Mouse (Mus musculus): Measurements from ENCODE around the gene Ogdh. TPM values are rescaled to one million over a fixed set of nuclear protein-coding genes. Genes with fewer than 3 reads are reported as not detected.

The Ogdh gene
- 227 TPM for polyA plus RNA-seq (2017; shearing (Covaris generic))

GRCm38 (mm10) chr11:6291401-6292115, at the start of gene Ogdh:
Gene Ogdh (plus strand): TSS chr11:6291633.

DNA sequence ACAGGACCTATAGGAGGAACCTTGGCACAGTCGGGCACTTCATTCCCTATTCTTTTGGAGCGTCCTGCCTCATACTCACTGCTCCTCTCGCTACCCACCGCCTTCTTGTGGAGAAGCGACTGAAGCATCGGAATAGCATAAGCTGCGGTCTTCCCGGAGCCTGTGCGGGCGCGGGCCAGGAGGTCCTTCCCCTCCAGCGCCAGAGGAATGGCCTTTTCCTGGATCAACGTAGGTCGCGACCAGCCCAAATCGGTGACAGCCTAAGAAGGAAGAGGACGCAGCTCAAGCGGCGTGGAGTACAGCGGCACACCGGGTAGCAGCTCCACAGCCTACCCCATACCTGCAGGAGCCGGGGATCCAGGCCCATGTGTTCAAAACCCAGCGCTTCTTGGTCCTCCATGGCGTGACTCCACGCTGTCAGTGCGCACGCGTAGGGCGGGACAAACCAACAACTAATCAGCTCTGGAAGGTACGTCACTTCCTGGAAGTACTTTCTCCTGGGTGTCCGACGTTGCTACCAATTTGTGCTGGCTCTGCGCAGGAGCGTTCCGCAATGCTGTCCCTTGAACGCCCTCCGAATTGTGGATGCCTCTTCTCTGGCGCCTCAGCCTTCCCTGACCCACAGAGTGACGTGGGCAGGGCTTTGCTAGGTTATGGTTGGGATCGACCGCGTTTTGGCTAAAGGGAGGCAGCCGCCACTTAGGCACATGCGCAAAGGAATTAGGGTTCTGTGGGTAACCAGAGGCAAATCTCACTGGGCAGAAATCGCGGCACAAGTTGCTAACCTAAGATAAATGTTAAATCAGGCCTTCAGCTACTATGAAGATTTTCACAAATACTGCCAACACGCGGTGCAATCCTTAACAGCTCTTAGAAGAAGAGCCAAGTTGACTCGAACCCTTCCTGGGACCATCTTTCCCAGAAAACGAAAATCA, 23.8 kb upstream of the Ogdh start, which contains the start of gene Ddx56:
Gene Ddx56 (minus strand): TSS at position 453 of the 935 bp plus-strand sequence.

DNA sequence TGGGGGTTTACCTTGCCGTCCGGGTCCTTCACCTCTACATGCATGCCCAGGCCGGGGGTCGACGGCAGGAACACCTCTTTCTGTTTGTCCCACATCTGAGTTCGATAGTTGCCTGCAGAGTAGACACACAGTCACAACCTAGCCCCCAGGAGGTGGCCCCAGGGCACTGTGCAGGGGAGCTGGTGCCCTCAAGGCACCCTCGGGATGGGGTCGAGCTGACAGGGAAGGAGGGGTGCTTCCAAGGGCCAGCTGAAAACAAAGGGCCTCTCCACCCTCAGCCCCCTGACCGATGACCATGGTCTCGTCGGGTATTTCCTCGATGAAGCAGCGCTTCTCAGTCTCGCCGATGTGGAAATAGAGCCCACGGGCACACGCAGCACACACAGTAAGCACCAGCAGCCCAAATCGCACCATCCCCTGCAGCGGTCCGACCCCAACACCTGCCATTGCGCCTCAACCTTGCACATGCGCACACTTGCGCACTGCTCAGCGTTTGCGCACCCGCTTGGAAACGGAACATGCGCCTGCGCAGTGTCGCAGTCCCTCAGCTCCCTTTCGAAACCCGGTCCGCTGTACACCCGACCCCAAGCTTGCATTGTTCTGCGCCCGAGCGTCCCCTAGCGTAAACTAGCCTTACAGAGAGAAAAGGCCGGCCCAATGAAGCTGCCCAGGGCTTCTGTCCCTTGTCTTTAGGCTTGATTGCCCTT, 16.9 kb upstream of the Ogdh start, which contains the start of gene Tmed4:
Gene Tmed4 (minus strand): TSS at position 484 of the 707 bp plus-strand sequence.

DNA sequence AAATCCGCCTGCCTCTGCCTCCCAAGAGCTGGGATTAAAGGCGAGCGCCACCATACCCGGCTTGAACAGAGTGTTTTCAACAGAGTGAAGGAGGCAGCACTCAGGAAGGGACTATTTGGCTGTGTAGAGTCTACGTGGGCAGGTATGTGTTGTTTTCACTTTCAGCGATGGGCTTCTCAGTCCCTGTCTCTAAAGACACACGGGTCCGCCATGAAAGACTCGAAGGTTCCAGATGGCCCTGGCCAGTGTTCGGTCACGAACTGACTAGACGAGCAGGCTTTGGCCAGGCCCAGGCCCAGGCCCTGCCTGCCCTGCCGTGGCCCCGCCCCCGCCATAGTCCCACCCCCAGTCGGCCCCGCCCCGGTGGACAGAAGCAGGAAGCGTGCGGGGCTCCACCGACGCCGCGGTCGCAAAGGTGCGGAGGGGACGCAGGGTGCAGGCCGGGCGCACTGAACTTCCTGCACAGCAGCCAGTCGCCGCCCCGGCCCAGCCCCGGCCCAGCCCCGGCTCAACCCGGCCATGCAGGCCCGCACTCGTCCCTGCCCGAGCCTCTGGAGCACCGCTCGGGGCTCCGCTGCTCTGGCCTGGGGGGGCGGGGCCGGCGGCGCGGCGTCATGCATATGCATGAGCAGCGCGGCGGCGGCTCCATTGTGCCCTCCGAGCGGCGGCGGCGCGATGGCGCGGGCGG, 97.4 kb downstream of the Ogdh start, which contains the start of gene Zmiz2:
Gene Zmiz2 (plus strand): TSS at position 349 of the 688 bp plus-strand sequence.

Other genes starting within 250 kb of the Ogdh start
- gene Camk2b, start 225.3 kb upstream of the Ogdh start, polyA plus RNA-seq (2017; shearing (Covaris generic)) = 4.0 TPM
- not detected for gene A730071L15Rik, start 91.6 kb upstream of the Ogdh start, polyA plus RNA-seq (2017; shearing (Covaris generic))
- 51.0 TPM for gene Nudcd3, start 91.2 kb upstream of the Ogdh start, polyA plus RNA-seq (2017; shearing (Covaris generic))
- gene Npc1l1, start 61.5 kb upstream of the Ogdh start, polyA plus RNA-seq (2017; shearing (Covaris generic)) = 0.07 TPM
- gene Ddx56, start 23.9 kb upstream of the Ogdh start, polyA plus RNA-seq (2017; shearing (Covaris generic)) = 76.8 TPM
- gene Tmed4, start 16.8 kb upstream of the Ogdh start, polyA plus RNA-seq (2017; shearing (Covaris generic)) = 51.0 TPM
- gene Zmiz2, start 97.4 kb downstream of the Ogdh start, polyA plus RNA-seq (2017; shearing (Covaris generic)) = 59.2 TPM
- gene Ppia, start 123.8 kb downstream of the Ogdh start, polyA plus RNA-seq (2017; shearing (Covaris generic)) = 4,323 TPM
- 194 TPM for gene H2afv, start 152.8 kb downstream of the Ogdh start, polyA plus RNA-seq (2017; shearing (Covaris generic))
- gene Purb, start 184.3 kb downstream of the Ogdh start, polyA plus RNA-seq (2017; shearing (Covaris generic)) = 28.0 TPM
- 127 TPM for gene Myo1g, start 229.3 kb downstream of the Ogdh start, polyA plus RNA-seq (2017; shearing (Covaris generic))

All from naive thymus-derived CD4-positive, alpha-beta T cell, adult 5 months (primary cell).